Mouse (Mus musculus): Measurements from ENCODE around the gene Gm4763. TPM values are rescaled to one million over a fixed set of nuclear protein-coding genes. Genes with fewer than 3 reads are reported as not detected.

Gene Gm4763
- polyA plus RNA-seq (2017; shearing (Covaris generic)), result not detected

DNA sequence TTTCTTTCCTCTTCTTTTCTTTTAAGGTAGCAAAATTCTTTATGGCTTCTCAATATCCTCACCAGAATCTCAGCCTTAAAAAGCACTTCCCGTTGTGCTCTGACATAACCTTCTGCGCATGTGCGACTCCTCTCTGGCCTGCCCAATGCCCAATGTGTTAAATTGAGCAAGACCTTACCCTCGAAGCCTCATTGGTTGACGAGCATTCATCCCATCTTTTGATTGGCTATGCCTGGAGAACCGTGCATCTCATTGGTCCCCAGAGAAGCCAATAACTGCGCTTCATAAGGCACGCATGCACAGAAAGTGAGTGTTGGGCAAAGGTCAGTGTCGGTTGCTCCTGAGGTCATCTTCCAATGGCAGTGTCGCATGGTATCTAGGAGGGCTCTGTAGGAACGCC, at the start of gene Gm4763:
TSS of gene Gm4763 (minus strand) at position 101 of the 400 bp plus-strand sequence.

DNA sequence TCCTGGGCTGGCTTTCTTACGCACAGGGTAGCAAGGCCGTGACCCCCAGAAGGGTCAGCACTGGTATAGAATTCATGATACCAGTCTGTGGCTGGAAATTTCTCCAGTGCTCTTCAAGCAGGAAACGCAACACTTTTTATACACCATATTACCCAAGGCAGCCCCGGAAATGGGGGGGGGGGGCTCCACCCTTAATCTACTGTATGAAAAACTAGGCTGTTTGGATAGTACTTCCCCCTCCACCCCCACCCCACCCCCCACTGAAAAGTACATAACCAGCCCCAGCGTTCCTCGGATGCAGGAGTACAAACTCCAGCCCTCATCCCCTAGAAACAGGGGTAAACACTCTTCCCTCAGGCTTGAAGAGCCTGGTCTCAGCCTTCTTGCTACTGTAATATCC, 33.5 kb upstream of the Gm4763 start, which contains the start of gene Cd177:
TSS of gene Cd177 (minus strand) at position 101 of the 400 bp plus-strand sequence.

DNA sequence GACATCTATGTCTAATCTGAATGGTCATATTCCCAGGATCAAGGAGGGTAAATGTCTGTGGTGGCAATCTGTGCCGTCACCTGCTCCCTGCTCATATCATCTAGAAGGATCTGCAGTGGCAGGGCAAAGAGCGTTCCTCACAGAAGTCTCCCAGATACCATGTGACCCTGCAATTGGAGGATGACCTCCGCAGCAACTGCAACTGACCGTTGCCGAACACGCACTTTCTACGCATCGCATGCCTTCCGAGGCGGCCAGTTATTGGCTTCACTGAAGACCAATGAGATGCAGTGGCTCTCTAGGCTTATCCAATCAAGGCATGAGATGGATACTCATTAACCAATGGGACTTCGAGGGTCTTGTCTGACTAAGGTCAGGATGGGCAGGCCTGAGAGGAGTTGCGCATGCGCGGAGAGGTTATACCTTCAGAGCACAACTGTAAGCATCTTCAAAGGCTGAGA, 17.8 kb downstream of the Gm4763 start, which contains the start of gene BC049730:
TSS of gene BC049730 (plus strand) at position 411 of the 461 bp plus-strand sequence.

DNA sequence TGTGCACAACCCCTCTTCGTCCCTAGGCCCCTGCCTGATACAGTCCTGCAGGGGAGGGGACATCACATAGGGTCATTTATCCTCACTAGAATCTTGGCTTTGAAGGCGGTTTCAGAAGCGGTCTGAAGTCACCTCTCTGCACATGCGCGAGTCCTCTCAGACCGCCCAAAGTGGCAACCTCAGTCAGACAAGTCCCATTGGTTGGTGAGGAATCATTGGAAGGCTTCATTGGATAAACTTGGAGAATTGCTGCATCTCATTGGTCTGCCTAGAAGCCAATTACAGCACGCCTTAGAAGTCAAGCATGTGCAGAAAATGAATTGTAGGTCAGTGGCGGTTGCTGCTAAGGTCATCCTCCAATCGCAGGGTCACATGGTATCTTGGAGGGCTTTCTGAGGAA, 50.1 kb downstream of the Gm4763 start, which contains the start of gene Tex101:
TSS of gene Tex101 (minus strand) at position 101 of the 400 bp plus-strand sequence.

Other genes with a start within 250 kb of the Gm4763 start
- under 1 TPM in 1 of 2 experiments, not detected in 1; 0.25 TPM for gene Cadm4, start 244.9 kb downstream of the Gm4763 start, polyA plus RNA-seq (2017; shearing (Covaris generic))
- 1 to 10 TPM; 1.3 to 2.3 TPM for gene Zfp428, start 219.9 kb downstream of the Gm4763 start, polyA plus RNA-seq (2017; shearing (Covaris generic))
- gene AC161166.1, start 214.5 kb downstream of the Gm4763 start, polyA plus RNA-seq (2017; shearing (Covaris generic)), result under 1 TPM in 1 of 2 experiments, not detected in 1; 0.17 TPM
- 1 to 10 TPM; 1.8 to 3.9 TPM for gene Irgq, start 196.2 kb downstream of the Gm4763 start, polyA plus RNA-seq (2017; shearing (Covaris generic))
- not detected for gene Pinlyp, start 180.8 kb downstream of the Gm4763 start, polyA plus RNA-seq (2017; shearing (Covaris generic))
- 10 to 100 TPM; 46.1 to 52.3 TPM for gene Xrcc1, start 180.6 kb downstream of the Gm4763 start, polyA plus RNA-seq (2017; shearing (Covaris generic))
- gene Ethe1, start 139.4 kb downstream of the Gm4763 start, polyA plus RNA-seq (2017; shearing (Covaris generic)), result 10 to 100 TPM; 19.5 to 23.5 TPM
- gene Zfp575, start 139.3 kb downstream of the Gm4763 start, polyA plus RNA-seq (2017; shearing (Covaris generic)), result under 1 TPM; 0.28 to 0.32 TPM
- gene Phldb3, start 116.1 kb downstream of the Gm4763 start, polyA plus RNA-seq (2017; shearing (Covaris generic)), result under 1 TPM; 0.50 to 0.64 TPM
- not detected for gene Lypd3, start 90.4 kb downstream of the Gm4763 start, polyA plus RNA-seq (2017; shearing (Covaris generic))
- not detected for gene Tex101, start 50.2 kb downstream of the Gm4763 start, polyA plus RNA-seq (2017; shearing (Covaris generic))
- not detected for gene BC049730, start 17.7 kb downstream of the Gm4763 start, polyA plus RNA-seq (2017; shearing (Covaris generic))
- gene Cd177, start 33.4 kb upstream of the Gm4763 start, polyA plus RNA-seq (2017; shearing (Covaris generic)), result under 1 TPM in 1 of 2 experiments, not detected in 1; 0.15 TPM
- gene Ceacam10, start 50.3 kb upstream of the Gm4763 start, polyA plus RNA-seq (2017; shearing (Covaris generic)), result not detected
- 10 to 100 TPM; 39.3 to 42.0 TPM for gene Gm9844, start 135.3 kb upstream of the Gm4763 start, polyA plus RNA-seq (2017; shearing (Covaris generic))
- not detected for gene Lypd4, start 143.0 kb upstream of the Gm4763 start, polyA plus RNA-seq (2017; shearing (Covaris generic))
- under 1 TPM in 1 of 2 experiments, not detected in 1; 0.17 TPM for gene Dmrtc2, start 143.1 kb upstream of the Gm4763 start, polyA plus RNA-seq (2017; shearing (Covaris generic))
- gene Rps19, start 157.5 kb upstream of the Gm4763 start, polyA plus RNA-seq (2017; shearing (Covaris generic)), result 1,000 to 10,000 TPM; 3,085 to 5,627 TPM
- 10 to 100 TPM in 1 of 2 experiments, 1 to 10 TPM in 1; 8.8 to 22.2 TPM for gene Cd79a, start 170.5 kb upstream of the Gm4763 start, polyA plus RNA-seq (2017; shearing (Covaris generic))
- gene Arhgef1, start 176.0 kb upstream of the Gm4763 start, polyA plus RNA-seq (2017; shearing (Covaris generic)), result 1,000 to 10,000 TPM; 1,309 to 1,330 TPM
- gene Gm4881, start 217.6 kb upstream of the Gm4763 start, polyA plus RNA-seq (2017; shearing (Covaris generic)), result not detected
- 100 to 1,000 TPM; 343 to 519 TPM for gene Rabac1, start 245.8 kb upstream of the Gm4763 start, polyA plus RNA-seq (2017; shearing (Covaris generic))